Mouse (Mus musculus) neural tube, embryonic 13.5 days (tissue): ENCODE data around the gene Neurl3. TPM values are rescaled to one million over a fixed set of nuclear protein-coding genes. Genes with fewer than 3 reads are reported as not detected.

Experiments
- ATAC-seq: fragments of 200-750 bp; cut with Nextera tagmentation; 2 replicates; pipeline ENCODE4 v1.8.0; 2017; ENCODE audit warnings: low read depth, mild to moderate bottlenecking, moderate TSS enrichment, moderate library complexity
- H3K27ac ChIP-seq: fragments of 300-500 bp; sonication (generic); replicated peaks from 2 replicates; pipeline ENCODE4 v1.5.1; 2015; ENCODE audit warnings: moderate library complexity, mild to moderate bottlenecking, inconsistent platforms
- H3K27me3 ChIP-seq: fragments of 300-500 bp; sonication (generic); 2 replicates; pipeline ENCODE4 v1.6.1; 2015; ENCODE audit warnings: mild to moderate bottlenecking, inconsistent platforms
- H3K36me3 ChIP-seq: fragments of 300-500 bp; sonication (generic); 2 replicates; pipeline ENCODE4 v1.6.1; 2015; ENCODE audit warnings: mild to moderate bottlenecking, inconsistent platforms
- H3K4me1 ChIP-seq: fragments of 300-500 bp; sonication (generic); replicated peaks from 2 replicates; pipeline ENCODE4 v1.6.1; 2015; ENCODE audit warnings: inconsistent platforms
- H3K4me2 ChIP-seq: fragments of 300-500 bp; sonication (generic); 2 replicates; pipeline ENCODE4 v1.6.1; 2015; ENCODE audit warnings: inconsistent platforms, mild to moderate bottlenecking, moderate library complexity
- H3K4me3 ChIP-seq: fragments of 300-500 bp; sonication (generic); 2 replicates; pipeline ENCODE4 v1.5.1; 2015; ENCODE audit warnings: mild to moderate bottlenecking, inconsistent platforms
- H3K9ac ChIP-seq: fragments of 300-500 bp; sonication (generic); 2 replicates; pipeline ENCODE4 v1.6.1; 2015; ENCODE audit warnings: moderate library complexity, mild to moderate bottlenecking, inconsistent platforms
- H3K9me3 ChIP-seq: fragments of 300-500 bp; sonication (generic); 2 replicates; pipeline ENCODE4 v1.6.1; 2016; ENCODE audit warnings: inconsistent platforms
- WGBS: fragments of 180-500 bp; shearing (Covaris S2); methylation state at CpG from one replicate; pipeline ENCODE4 v1.1.7; 2015; 5-methylcytosine and 5-hydroxymethylcytosine counted together
- polyA plus RNA-seq: library from polyadenylated mRNA; unstranded; fragments of >200 nt; fragmentation: Nextera tagmentation; extraction: Ambion mirVana; gene quantifications from 2 replicates; pipeline ENCODE4 v1.2.1, GENCODE M21; 2015

Neurl3 gene
- polyA plus RNA-seq, 1 experiment from 2014 or later = 1.0 TPM

DNA sequence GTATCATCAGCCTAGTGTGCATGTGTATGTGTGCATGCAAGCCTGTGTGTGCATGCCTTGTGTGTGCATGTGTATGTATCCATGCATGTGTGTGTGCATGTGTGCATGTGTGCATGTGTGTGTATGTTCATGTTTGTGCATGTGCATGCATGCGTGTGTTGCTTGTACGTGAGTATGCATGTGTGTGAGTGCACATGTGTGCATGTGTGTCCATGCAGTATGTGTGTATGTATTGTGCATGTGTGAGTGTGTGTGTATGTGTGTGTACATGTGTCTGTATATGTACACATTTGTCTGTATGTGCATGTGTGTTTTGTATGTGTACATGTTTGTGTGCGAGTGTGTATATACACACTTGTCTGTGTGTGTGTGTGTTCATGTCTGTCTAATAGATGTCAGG lies 6.9 kb downstream of the Neurl3 start:
- no peaks in the 10 kb centered on the region for H3K9me3 ChIP-seq
- no peak for ATAC-seq
- no peak overlapping the region for H3K27ac ChIP-seq
- peaks cover 4% of the 10 kb centered on the region; the same call in 1 of the 2 replicates for H3K4me1 ChIP-seq
- no peak overlapping the region for H3K9ac ChIP-seq
- H3K27me3 ChIP-seq = peaks cover 22% of the 10 kb centered on the region
- no peak overlapping the region for H3K4me3 ChIP-seq
- 95% methylated on average over 3 of the region's 3 CpGs for WGBS
- no peaks in the 10 kb centered on the region for H3K36me3 ChIP-seq
- H3K4me2 ChIP-seq = no peak overlapping the region

- no peaks in the 10 kb centered on the region for H3K36me3 ChIP-seq
- H3K27me3 ChIP-seq = peaks cover 22% of the 10 kb centered on the region
- no peak overlapping the region for H3K4me3 ChIP-seq
- H3K27ac ChIP-seq = no peak overlapping the region
- ATAC-seq = no peak
- H3K4me1 ChIP-seq = peaks cover 4% of the 10 kb centered on the region; the same call in 1 of the 2 replicates
- H3K9me3 ChIP-seq = no peaks in the 10 kb centered on the region
- WGBS = 82% methylated on average over 6 of the region's 6 CpGs
- H3K4me2 ChIP-seq = no peak overlapping the region
- H3K9ac ChIP-seq = no peak overlapping the region
Measured at GRCm38 (mm10) chr1:36266293-36266692, 8.2 kb downstream of the Neurl3 start.

GRCm38 (mm10) chr1:36263833-36264488 lies 10.5 kb downstream of the Neurl3 start:
- Histone ChIP-seq H3K4me1 (peaks cover 1% of the 10 kb centered on the region; the same call in 1 of the 2 replicates), H3K36me3 (no peaks in the 10 kb centered on the region), H3K4me2 (no peak overlapping the region), H3K27ac (no peak overlapping the region), H3K9ac (no peak overlapping the region), H3K4me3 (no peak overlapping the region), H3K9me3 (no peaks in the 10 kb centered on the region), H3K27me3 (peaks cover 7% of the 10 kb centered on the region)
- no peak for ATAC-seq
- 73% methylated on average over 13 of the region's 13 CpGs for WGBS

DNA sequence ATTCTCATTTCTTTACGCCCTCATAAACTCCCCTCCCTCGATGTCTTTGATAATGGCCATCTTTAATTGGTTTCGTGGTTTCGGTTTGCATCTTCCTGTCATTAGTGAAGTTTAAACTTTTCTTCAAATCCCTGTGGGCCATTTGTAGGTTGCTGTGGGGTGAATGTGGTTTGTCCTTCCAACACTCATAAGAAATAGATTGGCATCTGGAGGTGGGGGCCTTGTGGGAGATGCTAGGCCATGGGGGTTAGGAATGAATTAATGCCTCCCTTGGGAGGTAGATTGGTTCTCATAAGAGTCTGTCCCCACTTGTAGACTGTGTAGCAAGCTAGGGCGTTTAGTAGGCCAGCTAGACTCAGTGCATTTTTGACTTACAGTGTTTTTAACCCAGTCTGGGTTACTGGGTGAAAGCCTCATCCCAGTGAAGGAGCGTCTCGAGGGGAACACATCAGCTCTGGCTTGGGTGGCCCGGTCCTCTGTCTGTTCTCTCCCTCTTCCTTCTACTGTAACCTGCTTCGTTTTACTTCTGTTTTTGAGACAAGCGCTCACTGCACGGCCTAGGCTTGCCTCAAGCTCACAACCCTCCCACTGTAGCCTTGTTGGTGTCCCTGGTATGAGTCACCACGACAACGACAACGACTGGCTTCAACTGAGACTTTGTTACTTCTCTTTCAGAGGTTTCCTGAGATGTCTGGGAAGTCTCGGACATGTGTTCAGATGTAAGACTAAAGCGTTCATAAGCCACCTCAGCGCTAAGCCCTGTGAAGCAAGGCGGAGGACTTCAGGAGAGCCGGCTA lies 12.6 kb downstream of the Neurl3 start:
- Histone ChIP-seq H3K4me3 (no peak overlapping the region), H3K9me3 (no peaks in the 10 kb centered on the region), H3K27me3 (no peaks in the 10 kb centered on the region), H3K9ac (no peak overlapping the region), H3K4me2 (no peak overlapping the region), H3K4me1 (no peaks in the 10 kb centered on the region), H3K36me3 (no peaks in the 10 kb centered on the region), H3K27ac (no peak overlapping the region)
- no peak for ATAC-seq
- 85% methylated on average over 19 of the region's 19 CpGs for WGBS

GRCm38 (mm10) chr1:36260418-36260817 lies 14.1 kb downstream of the Neurl3 start:
- Histone ChIP-seq H3K27ac (no peak overlapping the region), H3K4me1 (peaks cover 5% of the 10 kb centered on the region), H3K36me3 (no peaks in the 10 kb centered on the region), H3K4me3 (no peak overlapping the region), H3K27me3 (peaks cover 5% of the 10 kb centered on the region), H3K9ac (no peak overlapping the region), H3K9me3 (no peaks in the 10 kb centered on the region), H3K4me2 (no peak overlapping the region)
- 97% methylated on average over 1 of the region's 1 CpGs for WGBS
- ATAC-seq = no peak

- no peak overlapping the region for H3K4me2 ChIP-seq
- H3K9ac ChIP-seq = no peak overlapping the region
- H3K9me3 ChIP-seq = no peaks in the 10 kb centered on the region
- H3K27ac ChIP-seq = no peak overlapping the region
- H3K4me3 ChIP-seq = no peak overlapping the region
- 89% methylated on average over 2 of the region's 2 CpGs for WGBS
- H3K36me3 ChIP-seq = no peaks in the 10 kb centered on the region
- ATAC-seq = no peak
- H3K27me3 ChIP-seq = peaks cover 15% of the 10 kb centered on the region
- peaks cover 15% of the 10 kb centered on the region for H3K4me1 ChIP-seq
Measured at GRCm38 (mm10) chr1:36259281-36259680, 15.2 kb downstream of the Neurl3 start.

GRCm38 (mm10) chr1:36258631-36259030 lies 15.8 kb downstream of the Neurl3 start:
- 64% methylated on average over 2 of the region's 2 CpGs for WGBS
- no peak overlapping the region for H3K27ac ChIP-seq
- H3K4me1 ChIP-seq = peaks cover 15% of the 10 kb centered on the region
- peaks cover 20% of the 10 kb centered on the region for H3K27me3 ChIP-seq
- ATAC-seq = no peak
- no peaks in the 10 kb centered on the region for H3K36me3 ChIP-seq
- H3K4me3 ChIP-seq = no peak overlapping the region
- no peaks in the 10 kb centered on the region for H3K9me3 ChIP-seq
- no peak overlapping the region for H3K4me2 ChIP-seq
- H3K9ac ChIP-seq = no peak overlapping the region

DNA sequence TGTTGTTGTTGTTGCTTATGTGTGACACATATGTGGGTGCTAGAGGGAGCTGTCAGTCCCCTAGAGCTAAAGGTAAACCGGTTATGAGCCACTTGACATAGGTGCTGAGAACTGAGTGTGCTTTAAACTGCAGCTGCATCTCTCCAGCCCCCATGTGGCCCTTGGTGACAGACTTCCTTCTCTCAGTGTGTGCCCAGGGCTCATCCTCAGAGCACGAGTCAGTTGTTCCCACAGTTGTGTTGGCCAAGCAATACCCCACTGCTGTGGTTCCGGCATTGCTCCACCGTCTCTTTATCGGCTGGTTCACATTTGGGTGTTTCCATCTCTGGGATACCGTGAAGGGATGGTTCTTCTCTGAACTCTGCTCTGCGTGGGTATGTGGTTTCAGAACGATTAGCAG lies 17.2 kb downstream of the Neurl3 start:
- no peak for ATAC-seq
- H3K9me3 ChIP-seq = no peaks in the 10 kb centered on the region
- no peak overlapping the region for H3K9ac ChIP-seq
- H3K27me3 ChIP-seq = peaks cover 20% of the 10 kb centered on the region
- H3K4me3 ChIP-seq = no peak overlapping the region
- H3K36me3 ChIP-seq = no peaks in the 10 kb centered on the region
- H3K27ac ChIP-seq = no peak overlapping the region
- no peak overlapping the region for H3K4me2 ChIP-seq
- 89% methylated on average over 8 of the region's 8 CpGs for WGBS
- H3K4me1 ChIP-seq = peaks cover 15% of the 10 kb centered on the region

GRCm38 (mm10) chr1:36255871-36256640 lies 18.4 kb downstream of the Neurl3 start:
- H3K36me3 ChIP-seq = no peaks in the 10 kb centered on the region
- no peak overlapping the region for H3K4me3 ChIP-seq
- H3K4me2 ChIP-seq = peak overlapping the region; percentile 31
- no peaks in the 10 kb centered on the region for H3K9me3 ChIP-seq
- peaks cover 20% of the 10 kb centered on the region for H3K27me3 ChIP-seq
- WGBS = 25% methylated on average over 20 of the region's 20 CpGs
- H3K9ac ChIP-seq = peak overlapping the region; percentile 12; the same call in 1 of the 2 replicates
- H3K4me1 ChIP-seq = peaks cover 15% of the 10 kb centered on the region
- ATAC-seq = no peak
- H3K27ac ChIP-seq = no peak overlapping the region

GRCm38 (mm10) chr1:36254635-36255360 lies 19.7 kb downstream of the Neurl3 start:
- 13% methylated on average over 25 of the region's 25 CpGs for WGBS
- peak; percentile 51; the same call in 1 of the 2 replicates for ATAC-seq
- peaks cover 15% of the 10 kb centered on the region for H3K4me1 ChIP-seq
- H3K27me3 ChIP-seq = peaks cover 20% of the 10 kb centered on the region
- no peaks in the 10 kb centered on the region for H3K36me3 ChIP-seq
- peak overlapping the region; percentile 15 for H3K4me3 ChIP-seq
- H3K9ac ChIP-seq = peak overlapping the region; percentile 58
- no peaks in the 10 kb centered on the region for H3K9me3 ChIP-seq
- H3K4me2 ChIP-seq = peak overlapping the region; percentile 48
- 0 out of 2 replicates have a peak overlapping the region, but pooled peaks have one; percentile 3 for H3K27ac ChIP-seq

DNA sequence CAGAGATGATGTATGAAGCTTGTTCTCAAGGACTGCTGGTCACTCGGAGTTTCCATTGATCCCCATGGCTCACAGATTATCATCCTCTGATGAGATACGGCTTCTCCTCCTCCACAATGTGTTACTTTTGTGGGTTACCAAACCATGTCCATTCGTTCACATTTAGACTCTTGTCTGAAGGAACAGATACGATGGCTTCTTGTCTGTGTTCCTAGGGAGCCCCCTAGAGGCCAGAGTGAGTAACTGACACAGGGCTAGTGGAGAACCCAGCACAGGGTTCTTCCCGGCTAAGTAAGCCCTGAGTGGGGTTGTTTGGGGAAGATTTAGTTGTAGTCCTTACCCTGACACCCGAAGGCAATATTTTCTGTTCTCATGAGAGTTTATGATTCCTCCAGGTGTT lies 21.7 kb downstream of the Neurl3 start:
- Histone ChIP-seq H3K4me1 (peaks cover 15% of the 10 kb centered on the region), H3K27ac (no peak overlapping the region), H3K36me3 (no peaks in the 10 kb centered on the region), H3K9me3 (no peaks in the 10 kb centered on the region), H3K4me3 (no peak overlapping the region), H3K9ac (no peak overlapping the region), H3K27me3 (peaks cover 20% of the 10 kb centered on the region), H3K4me2 (no peak overlapping the region)
- 12% methylated on average over 6 of the region's 6 CpGs for WGBS
- peak; percentile 61; the same call in 1 of the 2 replicates for ATAC-seq
